Mouse (Mus musculus): ENCODE results near the gene Dio1.

DNA sequence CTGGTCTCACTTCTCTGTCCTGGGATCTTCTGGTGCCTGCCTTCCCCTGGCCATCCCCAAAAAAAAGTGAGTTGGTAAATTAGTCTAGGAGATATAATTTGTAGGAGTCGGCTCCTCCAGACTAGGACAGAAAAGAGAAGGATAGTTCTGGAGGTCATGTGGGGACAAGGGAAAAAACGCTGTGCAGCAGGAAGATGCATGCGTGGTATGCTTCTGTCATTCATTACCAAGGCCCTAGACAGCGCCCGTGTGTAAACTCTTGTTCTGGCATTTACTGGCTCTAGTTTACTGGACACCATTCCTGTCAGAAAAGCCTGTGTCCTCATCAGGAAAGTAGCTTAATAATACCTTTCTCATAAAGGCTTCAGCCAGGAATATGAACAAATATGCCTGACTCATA lies 32.5 kb downstream of the Dio1 start:
- no peak for TF ChIP-seq CTCF (IDR thresholded peaks at IDR 0.05; ENCODE audit: borderline replicate concordance, insufficient read depth, low read length)
- no peak for TF ChIP-seq POLR2A (IDR thresholded peaks at IDR 0.05; ENCODE audit: low read depth, low read length)
